Mouse (Mus musculus) adipose tissue, adult 10 weeks (tissue): ENCODE data around the gene Fbxo24. TPM values are rescaled to one million over a fixed set of nuclear protein-coding genes. Genes with fewer than 3 reads are reported as not detected.

Experiments used
- polyA plus RNA-seq: library from polyadenylated mRNA; stranded (reverse); fragments of 350-450 nt; fragmentation: Illumina TruSeq; extraction: RNeasy Lipid Tissue Mini Kit (QIAGEN cat#74804); gene quantifications from one replicate; pipeline ENCODE4 v1.2.3, GENCODE M21; 2014; ENCODE audit warnings: low read depth, low replicate concordance

Fbxo24 gene
- polyA plus RNA-seq = 1.9 TPM

DNA sequence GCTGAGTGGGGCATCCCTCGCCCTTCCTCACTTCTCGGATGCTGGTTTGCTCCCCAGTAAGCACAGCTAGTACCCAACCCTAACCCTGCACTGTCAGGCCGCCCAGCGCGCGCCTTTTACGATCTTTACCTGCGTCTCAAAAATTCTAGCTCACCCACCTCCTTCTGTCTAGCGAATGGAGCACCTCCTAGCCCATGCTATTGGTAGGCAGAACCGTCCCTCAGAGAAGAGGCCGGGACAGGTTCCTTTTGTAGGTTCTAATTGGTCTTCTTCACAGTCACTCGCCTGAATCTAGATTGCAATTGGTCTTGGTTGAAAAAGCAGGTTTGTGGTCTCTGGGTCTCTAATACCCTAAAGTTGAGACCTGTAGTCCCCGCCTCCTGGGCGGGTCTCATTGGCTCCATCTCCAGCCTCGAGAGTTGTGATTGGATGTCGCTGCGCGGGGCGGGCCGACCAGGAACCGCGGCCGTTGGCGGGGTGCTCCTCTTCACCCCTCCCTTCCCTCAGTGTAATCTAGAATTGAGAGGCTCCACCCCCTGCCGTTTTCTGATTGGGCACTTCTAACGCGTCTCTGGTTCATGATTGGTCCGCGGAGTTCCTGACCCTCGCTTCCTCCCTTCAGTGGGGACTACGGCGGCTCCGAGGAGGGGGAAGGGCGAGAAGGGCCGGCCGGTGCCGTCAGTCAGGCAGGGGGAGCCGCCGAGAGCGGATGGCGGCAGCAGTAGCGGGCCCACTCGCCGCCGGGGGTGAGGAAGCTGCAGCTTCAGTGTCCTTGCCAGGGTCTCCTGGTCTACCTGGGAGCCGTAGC is at the start of gene Fbxo24, which contains the start of the genes Lrch4 and Gm20605:
Fbxo24 (minus strand) TSS at position 505 of the 808 bp plus-strand sequence.
Lrch4 (plus strand) TSS at position 624 of the 808 bp plus-strand sequence.
Gm20605 (plus strand) TSS at position 678 of the 808 bp plus-strand sequence.

DNA sequence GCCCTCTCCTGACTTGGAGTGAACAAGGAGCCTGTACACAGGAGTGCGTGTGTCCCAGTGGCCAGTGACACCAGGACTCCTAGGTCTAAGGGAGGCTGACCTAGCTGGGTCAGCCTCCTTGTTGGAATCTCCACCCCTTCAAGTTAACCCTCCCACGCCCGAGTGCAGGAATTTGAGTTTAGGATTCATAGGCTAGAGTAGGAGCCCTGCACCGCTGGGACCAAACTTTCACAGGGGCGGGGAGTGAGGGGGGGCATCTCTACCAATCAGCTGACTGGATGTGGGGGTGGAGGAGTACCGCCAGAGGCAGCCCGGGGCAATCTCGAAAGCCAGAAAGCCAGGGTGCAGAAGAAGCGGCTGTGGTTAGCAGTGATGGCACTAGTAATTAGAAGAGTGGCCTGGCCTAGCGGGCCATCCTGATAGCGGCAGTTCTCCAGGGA is 16.9 kb upstream of the Fbxo24 start, which contains the start of gene Irs3:
Irs3 (minus strand) TSS at position 63 of the 440 bp plus-strand sequence.

DNA sequence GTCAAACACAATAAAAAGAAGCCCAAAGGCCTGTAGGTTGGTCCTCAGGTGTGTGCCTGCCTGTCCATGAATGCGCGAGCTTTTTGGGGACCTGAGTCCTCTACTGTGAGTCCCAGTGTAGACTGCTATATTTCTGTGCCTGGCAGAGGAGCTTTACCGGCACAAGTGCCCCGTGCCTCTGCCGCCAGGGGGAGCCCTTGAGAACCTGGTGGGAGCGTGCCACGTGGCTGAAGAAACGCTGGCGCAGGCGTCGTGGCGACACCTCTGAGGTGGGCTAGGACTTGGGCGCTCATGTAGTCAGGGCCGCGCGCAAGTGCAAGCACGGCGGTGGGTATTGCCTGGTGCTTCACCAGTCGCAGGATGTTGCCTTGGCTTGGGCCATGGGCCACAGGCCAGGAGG is 12.3 kb upstream of the Fbxo24 start, which contains the start of gene Sap25:
Sap25 (plus strand) TSS at position 281 of the 400 bp plus-strand sequence.

DNA sequence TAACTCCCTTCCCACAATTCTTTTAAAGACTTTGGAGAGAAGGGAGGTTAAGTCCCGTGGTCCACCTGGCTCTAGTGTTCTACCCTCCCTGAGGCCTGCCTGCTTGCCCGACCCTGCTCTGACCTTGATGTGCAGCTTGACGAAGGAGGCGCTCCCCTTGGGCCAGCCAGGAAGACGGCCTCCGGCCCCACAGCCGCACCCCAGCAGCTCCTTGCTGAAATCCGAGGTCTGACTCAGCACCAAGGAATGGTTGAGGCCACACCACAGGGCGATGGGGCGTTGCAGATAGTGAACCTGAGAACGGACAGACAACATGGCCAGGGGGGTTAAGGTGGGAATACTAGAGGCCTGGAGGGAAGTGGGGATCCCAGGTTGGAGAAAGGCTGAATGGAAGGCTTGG is 15.3 kb downstream of the Fbxo24 start, which contains the start of gene Pcolce:
Pcolce (minus strand) TSS at position 235 of the 400 bp plus-strand sequence.

DNA sequence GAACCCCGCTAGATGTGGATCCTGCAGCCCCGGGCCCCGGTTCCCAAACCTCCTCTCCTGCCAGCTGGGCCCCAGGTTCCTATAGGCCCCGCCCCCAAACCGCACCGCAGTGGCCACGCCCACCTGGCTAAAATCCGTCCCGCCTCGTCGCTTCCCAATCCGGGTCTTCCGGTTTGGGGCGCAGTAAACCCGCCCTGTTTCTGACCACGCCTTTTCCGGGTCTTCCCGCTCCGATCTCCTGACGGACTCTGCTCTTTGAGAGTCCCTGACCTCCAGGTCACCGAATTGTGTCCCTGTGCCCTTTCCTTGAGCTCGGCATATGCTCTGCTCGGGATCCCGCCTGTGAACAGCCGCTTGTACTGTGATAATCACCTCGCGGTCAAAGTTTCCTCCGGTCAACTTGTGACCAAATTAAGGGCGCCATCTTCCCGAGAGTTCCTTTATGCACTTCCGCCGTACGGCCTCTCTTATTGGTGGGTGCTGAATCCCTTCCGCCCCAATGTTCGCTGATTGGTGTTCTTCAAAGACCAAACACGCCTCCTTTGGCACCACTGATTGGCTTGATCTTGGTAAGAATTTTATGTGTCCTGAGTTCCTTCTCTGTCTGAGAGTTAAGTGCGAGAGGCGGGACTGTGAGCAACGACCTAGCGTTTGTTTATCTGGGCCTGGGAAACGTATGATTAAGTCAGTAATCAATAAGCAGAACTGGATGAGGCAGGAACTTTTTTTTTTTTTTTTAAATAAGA is 28.0 kb downstream of the Fbxo24 start, which contains the start of gene Mospd3:
Mospd3 (minus strand) TSS at position 440 of the 746 bp plus-strand sequence.

DNA sequence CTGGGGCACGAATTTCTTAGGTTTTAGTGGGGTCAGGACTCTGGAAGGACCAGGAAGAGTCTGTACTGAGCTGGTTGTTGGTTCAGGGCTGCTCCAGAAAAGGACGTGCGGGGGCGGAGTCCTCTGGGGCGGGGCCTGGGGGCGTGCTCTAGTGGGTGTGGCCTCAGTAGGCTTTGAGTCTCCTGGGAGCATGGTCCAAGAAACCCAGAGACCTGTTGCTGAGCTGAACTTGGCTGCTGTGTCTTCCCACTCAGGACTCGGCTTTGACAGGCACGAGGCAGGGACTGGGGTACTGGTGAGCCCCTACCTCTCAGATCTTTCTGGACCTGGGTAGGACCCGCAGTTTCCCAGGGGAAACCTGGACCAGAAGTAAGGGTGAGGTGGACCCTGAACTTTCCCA is 59.1 kb downstream of the Fbxo24 start, which contains the start of gene Tfr2:
Tfr2 (plus strand) TSS at position 176 of the 400 bp plus-strand sequence.

Other genes with a start within 250 kb of the Fbxo24 start
- gene Zan, start 151.9 kb downstream of the Fbxo24 start, polyA plus RNA-seq = 0.25 TPM
- gene Pop7, start 126.5 kb downstream of the Fbxo24 start, polyA plus RNA-seq = 21.6 TPM
- 25.5 TPM for gene Gigyf1, start 110.5 kb downstream of the Fbxo24 start, polyA plus RNA-seq
- gene Epo, start 95.8 kb downstream of the Fbxo24 start, polyA plus RNA-seq = not detected
- gene Gnb2, start 95.5 kb downstream of the Fbxo24 start, polyA plus RNA-seq = 338 TPM
- gene Actl6b, start 75.5 kb downstream of the Fbxo24 start, polyA plus RNA-seq = 0.53 TPM
- gene Tfr2, start 59.2 kb downstream of the Fbxo24 start, polyA plus RNA-seq = 0.37 TPM
- gene Mospd3, start 27.9 kb downstream of the Fbxo24 start, polyA plus RNA-seq = 33.8 TPM
- gene Pcolce, start 15.2 kb downstream of the Fbxo24 start, polyA plus RNA-seq = 77.7 TPM
- gene Lrch4, start 119 bp upstream of the Fbxo24 start, polyA plus RNA-seq = 42.0 TPM
- gene Gm20605, start 173 bp upstream of the Fbxo24 start, polyA plus RNA-seq = 19.6 TPM
- 18.4 TPM for gene Sap25, start 12.3 kb upstream of the Fbxo24 start, polyA plus RNA-seq
- 15.2 TPM for gene Irs3, start 16.7 kb upstream of the Fbxo24 start, polyA plus RNA-seq
- 32.8 TPM for gene Agfg2, start 55.7 kb upstream of the Fbxo24 start, polyA plus RNA-seq
- gene Nyap1, start 112.6 kb upstream of the Fbxo24 start, polyA plus RNA-seq = 3.1 TPM
- gene Tsc22d4, start 116.7 kb upstream of the Fbxo24 start, polyA plus RNA-seq = 187 TPM
- 12.7 TPM for gene Ppp1r35, start 149.8 kb upstream of the Fbxo24 start, polyA plus RNA-seq
- 38.5 TPM for gene Mepce, start 158.7 kb upstream of the Fbxo24 start, polyA plus RNA-seq
- gene Zcwpw1, start 158.8 kb upstream of the Fbxo24 start, polyA plus RNA-seq = 8.0 TPM
- gene Pilra, start 207.3 kb upstream of the Fbxo24 start, polyA plus RNA-seq = 4.9 TPM
- 4.2 TPM for gene Pilrb1, start 229.1 kb upstream of the Fbxo24 start, polyA plus RNA-seq
- gene Pilrb2, start 242.8 kb upstream of the Fbxo24 start, polyA plus RNA-seq = 5.3 TPM